1 mouse cellular context compared by ENCODE assay signal in the genomic region with DNA sequence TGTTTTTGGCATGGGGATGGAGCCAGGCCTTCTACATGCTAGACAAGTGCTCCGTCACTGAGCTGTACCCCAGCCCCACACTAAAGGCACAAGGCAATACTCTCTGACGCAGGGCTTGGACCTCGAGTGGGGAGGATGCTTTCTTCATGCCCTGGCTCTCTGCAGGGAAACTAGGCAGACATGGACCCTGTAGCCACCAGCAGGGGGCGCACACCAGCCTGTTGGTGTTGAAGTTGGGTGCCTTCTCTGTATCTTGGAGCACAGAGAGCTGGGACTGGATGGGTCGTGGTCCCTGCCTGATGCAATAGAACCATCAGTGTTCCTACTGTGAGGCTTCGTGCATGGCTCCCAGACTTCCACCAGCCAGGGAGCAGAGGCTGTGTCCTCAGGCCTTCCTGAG.
A peak's percentile ranks its signal among the peaks of the same experiment; 100 is the strongest.
TF ChIP-seq lines count a peak whose summit lies in the region.

No protein-coding gene starts in this region.

TF ChIP-seq in CH12.LX, 34 proteins besides CTCF, POLR2A, EP300 and RAD21:
- TF ChIP-seq SMC3 (IDR thresholded peaks at IDR 0.05; ENCODE audit: low read depth, low read length) (peak; percentile 54), CHD1 (IDR thresholded peaks at IDR 0.05; ENCODE audit: low read depth, low read length) (no peak)
